Mouse (Mus musculus) megakaryocyte, embryonic 14.5 days (primary cell): ENCODE measurements around the gene Mrps7.

ENCODE experiments used
- FLI1 ChIP-seq: IDR thresholded peaks from 2 replicates; pipeline ENCODE4 v1.6.1; 2012; ENCODE audit warnings: low read length, inconsistent platforms, mixed read lengths
- GATA1 ChIP-seq: IDR thresholded peaks from 3 replicates; pipeline ENCODE4 v1.6.1; 2012; ENCODE audit warnings: mixed read lengths, low read length, inconsistent platforms, borderline replicate concordance

DNA sequence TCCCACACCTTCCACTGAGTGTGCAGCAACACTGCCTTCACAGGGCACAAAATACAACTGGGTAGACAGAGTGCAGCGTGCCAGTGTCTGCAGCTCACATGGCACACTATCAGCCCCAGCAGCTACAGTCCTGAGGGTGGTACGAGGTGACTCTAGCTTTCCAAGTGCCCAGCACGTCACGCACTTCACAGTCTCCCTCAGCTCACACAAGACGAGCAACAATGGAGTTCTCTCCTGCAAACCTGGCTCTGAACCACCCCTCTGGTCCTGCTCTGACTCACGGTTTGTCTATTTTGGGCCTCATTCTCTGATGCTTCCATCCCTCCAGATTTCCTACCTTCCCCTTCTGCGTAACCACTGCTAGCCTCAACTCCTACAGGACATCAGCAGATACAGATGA is 4.0 kb upstream of the Mrps7 start:
- TF ChIP-seq GATA1 (no peak), FLI1 (no peak)
